Mouse (Mus musculus) hematopoietic stem cell, adult 5-6 weeks (primary cell): Measurements from ENCODE around the gene Spats1. TPM values are rescaled to one million over a fixed set of nuclear protein-coding genes. Genes with fewer than 3 reads are reported as not detected.

Source experiments
- ATAC-seq, 2 experiments: fragments of 125-278 bp in 1 of 2; replicated peaks in 1 of 2; 2 replicates each; pipeline ENCODE4 v1.8.0; 2016 to 2017; ENCODE audit warnings: inconsistent platforms in 2 of 2, mild to moderate bottlenecking in 2 of 2, moderate number of reproducible peaks in 2 of 2, low read depth in 1 of 2, moderate TSS enrichment in 1 of 2; ENCODE audit not compliant: low FRiP score in 2 of 2, poor library complexity in 2 of 2, severe bottlenecking in 2 of 2, insufficient read depth in 1 of 2, low TSS enrichment in 1 of 2
- total RNA-seq: library from RNA; stranded (forward); fragments of 172-1452, 232-1000 nt; gene quantifications from 2 replicates; pipeline ENCODE4 v1.2.3, GENCODE M21; 2017

Spats1 gene
- total RNA-seq, 1 experiment from 2014 or later: not detected

DNA sequence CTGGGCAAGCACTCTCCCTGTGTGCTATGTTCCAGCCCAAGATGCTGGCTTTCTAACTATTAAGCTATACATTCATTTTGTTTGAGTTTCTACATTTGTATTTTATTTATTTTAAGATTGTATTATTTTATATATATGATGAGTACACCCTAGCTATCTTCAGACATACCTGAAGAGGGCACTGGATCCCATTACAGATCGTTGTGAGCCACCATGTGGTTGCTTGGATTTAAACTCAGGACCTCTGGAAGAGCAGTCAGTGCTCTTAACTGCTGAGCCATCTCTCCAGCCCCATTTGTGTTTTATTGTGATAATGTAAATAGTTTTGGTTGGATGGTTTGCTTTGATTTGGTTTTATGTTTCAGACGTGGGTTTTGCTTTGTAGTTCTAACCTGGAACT lies 24.3 kb upstream of the Spats1 start:
- no peak for ATAC-seq

DNA sequence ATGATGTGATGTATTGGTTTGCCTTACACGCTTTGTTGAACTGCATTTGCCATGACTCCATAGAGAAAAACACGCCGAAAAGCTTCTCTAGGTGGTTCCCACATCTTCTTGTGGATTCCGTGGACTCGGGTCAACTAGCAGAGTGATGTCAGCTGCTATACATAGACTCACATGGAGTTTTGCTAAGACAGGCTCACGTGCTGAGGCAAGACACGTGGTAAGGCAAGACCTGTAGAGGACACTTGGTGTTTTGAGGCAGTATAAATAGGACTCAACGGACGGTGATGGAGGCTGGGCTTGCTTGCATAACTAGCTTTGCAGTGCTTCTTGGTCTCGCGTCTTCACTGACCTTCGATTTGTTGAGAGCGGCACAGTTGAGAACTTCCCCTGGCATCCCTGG lies 23.2 kb upstream of the Spats1 start:
- no peak for ATAC-seq

DNA sequence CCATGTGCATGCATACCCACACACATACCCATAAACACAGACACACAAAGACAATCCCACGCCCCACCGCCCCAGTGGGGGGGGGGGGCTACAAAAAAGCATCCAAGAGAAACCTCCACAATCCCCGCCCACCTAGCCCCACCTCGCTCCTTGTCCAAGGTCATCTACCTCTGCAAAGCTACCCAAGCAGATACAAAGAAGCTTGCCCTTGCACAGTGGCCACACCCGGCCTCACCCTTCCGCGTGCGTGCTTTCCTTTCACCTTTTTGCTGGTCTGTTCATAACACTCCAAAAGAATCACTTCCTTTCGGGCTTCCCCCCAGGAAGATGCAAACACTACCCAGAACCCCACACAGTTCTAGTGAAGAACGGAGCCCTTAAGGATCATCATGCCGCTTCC lies 20.2 kb upstream of the Spats1 start:
- no peak for ATAC-seq

DNA sequence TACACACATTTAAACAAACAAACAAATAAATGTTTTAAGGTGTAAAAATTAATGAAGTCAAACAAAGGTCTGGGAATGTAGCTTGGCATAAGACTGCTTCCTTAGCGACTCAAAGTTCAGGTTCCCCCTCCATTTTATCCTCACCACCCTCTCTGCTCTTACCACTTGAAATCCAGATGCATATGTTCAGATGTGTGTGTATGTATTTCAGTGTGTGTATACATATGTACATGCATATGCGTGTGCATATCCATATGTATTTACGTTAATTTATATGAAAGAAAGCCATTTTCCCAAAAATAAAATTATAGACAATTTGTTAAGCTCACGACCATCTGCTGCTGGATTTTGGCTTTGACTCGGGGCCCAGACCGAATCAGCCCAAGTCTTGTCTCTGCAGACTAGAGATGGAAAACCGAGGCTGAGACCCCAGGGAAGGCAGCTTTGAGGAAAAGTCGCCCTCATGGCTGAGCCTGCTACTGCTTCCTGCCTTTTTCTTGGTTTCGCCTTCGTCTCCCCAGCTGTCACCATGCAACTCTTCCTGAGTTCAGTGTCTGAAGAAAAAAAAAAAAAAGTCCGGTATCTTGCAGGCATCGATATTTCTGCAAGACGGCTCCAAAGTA lies 15.4 kb upstream of the Spats1 start:
- no peak for ATAC-seq

DNA sequence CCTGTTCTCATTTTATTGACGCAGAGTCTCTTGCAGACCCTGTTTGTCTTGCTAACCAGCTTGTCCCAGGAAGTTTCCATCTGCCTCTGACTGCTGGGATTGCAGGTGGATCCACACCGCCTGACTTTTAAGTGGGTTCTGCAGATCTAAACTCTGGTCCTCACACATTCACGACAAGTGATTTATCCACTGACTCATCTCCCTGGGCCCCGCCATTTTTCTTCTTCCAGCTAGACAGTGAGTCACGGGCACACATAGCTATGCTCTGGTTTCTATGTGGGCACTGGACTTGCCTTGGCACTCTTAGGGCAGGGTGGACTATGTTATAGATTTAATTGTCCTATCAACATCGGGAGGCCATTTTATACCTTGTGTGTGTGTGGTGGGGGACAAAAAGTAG lies 14.5 kb upstream of the Spats1 start:
- ATAC-seq: no peak

DNA sequence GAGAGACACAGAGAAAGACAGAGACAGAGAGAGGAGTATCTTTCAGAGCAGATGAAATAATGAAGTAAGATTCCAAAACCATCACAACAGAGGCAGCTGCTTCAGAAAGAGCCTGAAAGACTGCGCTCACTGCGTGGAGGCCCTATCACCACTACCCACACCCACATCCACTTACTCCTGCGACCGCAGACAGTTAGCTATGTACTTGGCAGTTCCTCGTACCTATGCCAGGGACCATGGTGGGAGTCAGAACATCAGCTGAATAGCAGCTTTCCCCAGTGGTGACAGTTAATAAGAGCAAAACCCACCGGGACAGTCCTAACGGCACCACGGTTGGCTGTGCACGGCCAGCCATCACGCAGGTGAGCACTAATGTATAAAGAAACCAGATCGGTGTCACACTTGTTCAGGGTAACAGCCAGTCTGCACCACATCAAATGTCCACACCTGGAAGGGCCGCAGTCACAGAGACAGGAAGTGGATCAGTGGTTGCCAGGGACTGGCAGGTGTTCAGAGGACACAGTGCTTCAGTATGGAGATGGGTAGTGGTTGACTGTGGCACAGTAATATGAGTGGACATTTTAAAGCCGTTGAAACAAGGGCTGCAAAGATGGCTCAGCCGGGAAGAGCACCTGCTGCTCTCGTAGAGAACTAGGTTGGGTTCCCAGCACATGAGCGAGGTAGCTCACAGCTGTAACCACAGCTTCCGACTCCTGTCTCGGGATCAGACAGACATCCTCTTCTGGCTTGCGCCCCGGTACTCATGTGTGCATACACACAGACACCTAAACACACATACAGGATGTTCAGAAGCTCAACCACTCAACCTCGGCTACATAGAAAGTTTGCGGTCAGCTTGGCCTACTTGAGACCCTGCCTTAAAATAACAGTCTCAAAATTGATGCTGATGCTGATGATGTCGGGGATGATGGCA lies 13.4 kb upstream of the Spats1 start:
- ATAC-seq: peak; percentile 29 to 32; a peak in 3 of 4 replicates

DNA sequence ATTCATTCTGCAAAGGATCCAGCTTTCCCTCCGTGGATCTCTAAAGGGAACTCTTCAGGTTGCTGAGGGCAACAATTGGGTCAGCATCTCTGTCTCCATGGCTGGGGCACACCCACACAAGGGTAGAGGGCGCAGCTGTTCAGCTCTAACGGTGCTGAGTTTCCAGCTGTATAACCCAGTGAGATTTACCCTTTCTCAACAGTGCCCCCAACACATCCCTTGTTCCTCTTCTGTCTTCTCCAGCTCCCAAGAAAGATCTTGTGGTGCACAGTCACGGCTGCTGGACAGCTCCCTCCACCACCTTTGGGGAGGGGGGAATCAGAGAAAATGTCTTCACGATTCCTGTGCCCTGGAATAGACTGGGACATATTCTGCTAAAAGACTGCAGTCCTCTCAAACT lies 12.0 kb upstream of the Spats1 start:
- ATAC-seq: no peak

DNA sequence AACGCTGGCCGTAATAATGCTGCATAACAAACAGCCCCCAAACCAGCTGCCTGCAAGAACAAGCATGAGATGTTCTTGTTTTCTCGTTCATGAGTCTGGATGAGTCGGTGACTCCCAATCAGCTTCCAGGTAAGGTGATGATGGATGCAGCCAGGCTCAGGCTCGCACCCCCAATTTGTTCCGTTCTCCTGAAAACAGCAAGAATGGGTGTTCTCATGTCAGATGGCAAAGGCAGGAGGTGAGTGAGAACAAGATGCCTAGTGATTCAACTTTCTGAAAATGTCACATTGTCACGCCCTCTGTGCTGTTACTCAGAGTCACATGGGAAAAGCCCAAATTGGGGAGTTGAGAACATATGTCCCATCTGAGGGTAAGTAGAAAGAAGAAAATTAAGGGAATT lies 10.4 kb upstream of the Spats1 start:
- no peak for ATAC-seq

DNA sequence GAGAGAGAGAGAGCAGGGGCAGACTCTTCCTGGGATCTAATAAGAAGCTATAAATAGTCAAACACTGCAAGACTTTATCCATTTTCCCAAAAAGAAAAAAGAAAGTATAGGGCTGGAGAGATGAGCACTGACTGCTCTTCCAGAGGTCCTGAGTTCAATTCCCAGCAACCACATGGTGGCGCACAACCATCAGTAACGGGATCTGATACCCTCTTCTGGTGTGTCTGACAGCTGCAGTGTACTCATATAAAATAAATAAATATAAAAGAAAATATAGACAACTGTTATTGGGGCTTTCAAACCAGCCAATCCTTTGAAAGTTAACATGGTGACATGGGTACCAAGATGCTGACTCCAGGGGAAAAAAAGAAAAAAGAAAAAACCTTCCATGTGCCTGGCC lies 5.2 kb upstream of the Spats1 start:
- no peak for ATAC-seq

DNA sequence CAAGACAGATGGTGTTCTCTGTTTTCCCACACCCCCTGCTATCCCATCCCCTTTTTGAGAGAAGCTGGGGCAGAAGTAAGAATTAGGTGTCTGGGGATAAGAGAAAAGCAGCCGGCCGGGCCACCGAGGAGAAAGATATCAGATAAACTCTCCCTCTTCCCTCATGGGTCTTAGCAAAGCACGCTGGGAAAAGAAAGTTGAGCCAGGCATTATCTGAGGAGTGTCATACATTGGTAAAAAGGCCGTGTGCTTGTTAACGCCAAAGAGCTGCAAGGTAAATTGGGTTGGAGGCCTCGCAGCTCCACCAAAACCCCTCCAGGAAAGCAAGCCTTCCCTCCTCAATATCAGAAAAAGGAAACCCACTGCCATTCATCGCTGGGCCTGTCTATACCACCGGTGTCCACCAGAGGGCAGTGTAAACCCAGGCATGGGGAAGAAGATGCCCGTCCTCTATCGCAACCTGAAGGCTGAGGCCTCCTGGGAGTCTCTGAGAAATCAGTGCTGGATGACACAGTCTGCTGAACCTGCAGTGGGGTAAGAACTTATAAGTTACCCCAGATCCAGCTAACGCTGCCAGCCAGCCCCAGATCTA lies 3.1 kb upstream of the Spats1 start:
- ATAC-seq: peak; percentile 50 to 75; a peak in 3 of 4 replicates

DNA sequence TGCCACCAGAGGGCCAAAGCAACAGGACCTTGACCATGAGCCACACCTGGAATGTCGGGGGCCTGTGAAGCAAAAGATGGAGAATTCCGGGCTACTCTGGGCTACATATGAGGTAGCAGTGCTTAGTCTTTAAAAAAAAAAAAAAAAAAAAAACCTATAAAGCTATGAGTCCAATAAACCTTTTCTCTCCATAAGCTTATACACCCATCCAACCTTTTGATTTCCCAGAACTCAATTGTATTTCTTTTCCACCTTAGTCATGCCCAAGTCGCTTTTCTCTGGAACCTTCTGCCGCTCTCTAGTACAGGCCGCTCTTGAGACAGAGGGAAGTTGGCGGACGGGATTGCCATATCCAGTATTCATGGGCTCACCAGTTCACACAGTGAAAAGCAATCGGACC lies 1.1 kb downstream of the Spats1 start:
- ATAC-seq: no peak

DNA sequence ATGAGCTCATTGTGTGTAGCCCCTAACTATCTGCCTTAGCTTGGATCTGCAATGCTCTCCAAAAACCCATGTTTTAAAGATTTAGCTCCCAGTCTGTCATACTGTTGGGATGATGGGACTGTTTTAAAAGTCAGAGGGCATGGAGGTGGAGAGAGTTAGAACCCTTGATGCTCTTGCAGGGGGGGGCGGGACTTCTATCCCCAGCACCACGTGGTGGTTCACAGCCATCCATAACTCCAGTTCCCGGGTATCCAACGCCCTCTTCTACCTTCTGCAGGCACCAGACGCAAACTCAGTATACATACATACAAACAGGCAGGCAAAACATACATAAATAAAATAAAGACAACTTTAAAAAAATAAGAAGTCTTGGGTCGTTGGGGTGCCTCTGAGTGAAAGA lies 1.5 kb downstream of the Spats1 start:
- ATAC-seq: no peak

DNA sequence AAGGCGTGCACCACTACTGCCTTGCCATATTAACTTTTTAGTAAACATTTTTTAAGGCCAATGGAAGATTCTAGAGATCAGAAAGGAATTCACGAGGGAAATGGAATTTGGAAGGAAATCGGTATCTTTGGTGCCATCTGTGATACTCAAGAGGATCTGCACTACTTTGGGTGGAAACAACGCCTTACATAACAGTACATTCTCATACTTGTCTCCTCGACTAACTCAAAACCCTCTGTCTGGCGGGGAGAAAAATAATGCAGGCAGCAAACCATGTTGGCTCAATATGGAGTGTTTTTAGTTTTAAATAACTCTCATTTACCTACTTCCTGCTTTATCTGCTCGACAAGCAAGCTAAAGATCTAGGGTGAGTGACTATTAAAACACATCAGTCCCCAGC lies 4.5 kb downstream of the Spats1 start:
- no peak for ATAC-seq

DNA sequence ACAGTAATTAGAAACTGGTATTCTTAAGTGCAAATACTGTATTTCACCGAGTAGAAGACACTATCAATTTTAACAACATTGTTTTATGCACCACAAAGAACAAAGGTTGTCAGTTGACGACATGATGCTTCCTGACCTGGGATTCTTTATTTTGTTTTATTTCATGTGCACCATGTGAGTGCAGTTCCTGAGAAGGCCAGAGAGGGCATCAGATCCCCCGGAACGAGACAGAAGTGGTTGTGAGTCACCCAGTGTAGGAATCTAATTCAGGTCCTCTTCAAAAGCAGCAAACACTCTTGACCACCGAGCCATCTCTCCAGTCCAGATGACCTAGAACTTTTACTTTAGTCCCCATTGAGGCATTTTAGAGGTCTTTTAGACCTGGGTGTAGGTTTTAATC lies 6.9 kb downstream of the Spats1 start:
- no peak for ATAC-seq

DNA sequence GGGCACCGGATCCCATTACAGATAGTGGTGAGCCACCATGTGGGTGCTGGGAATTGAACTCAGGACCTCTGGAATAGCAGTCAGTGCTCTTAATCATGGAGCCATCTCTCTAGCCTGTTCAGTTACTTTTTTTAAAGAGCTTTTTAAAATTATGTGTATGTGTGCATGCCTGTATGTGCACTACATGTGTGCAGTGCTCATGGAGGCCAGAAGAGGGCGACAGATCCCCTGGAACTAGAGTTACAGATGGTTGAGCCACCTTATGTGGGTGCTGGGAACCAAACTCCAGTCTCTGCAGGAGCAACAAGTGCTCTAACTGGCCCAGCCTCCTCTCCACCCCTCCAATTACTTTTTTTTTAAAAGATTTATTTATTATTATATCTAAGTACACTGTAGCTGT lies 8.5 kb downstream of the Spats1 start:
- ATAC-seq: no peak

DNA sequence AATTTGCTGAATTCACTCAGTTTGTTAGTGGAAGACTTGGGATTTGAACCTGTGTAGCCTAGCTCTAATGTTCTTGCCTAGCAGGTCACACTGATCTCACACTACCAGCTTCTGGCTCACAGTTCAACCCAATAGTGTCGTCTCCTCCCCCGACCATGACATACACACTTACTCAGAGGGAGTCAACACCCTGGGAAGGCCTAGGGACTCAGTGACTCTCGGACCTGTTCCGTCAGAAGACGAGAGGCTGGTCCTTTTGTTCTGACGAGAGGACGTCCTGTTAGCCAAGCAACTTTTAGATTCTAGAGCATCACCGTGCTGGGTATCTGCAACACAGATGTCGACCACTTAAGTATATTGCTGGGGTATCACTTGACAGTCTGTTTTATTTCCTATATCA lies 11.0 kb downstream of the Spats1 start:
- ATAC-seq: no peak

DNA sequence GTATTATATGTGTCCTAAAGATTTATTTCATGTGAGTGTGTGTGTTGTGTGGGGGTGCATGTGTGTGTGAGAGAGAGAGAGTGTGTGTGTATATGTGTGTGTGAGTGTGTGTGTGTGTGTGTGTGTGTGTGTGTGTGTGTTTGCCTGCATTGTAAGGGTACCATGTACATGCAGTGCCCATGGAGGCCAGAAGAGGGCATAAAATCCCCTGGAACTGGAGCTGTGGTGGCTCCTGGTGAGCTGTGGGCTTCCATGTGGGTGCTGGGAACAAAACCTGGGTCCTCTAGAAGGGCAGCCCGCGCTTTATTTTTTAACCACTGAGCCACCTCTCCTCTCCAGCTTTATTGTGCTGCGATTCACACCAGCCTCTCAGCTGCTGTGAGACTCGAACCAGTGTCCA lies 12.7 kb downstream of the Spats1 start:
- ATAC-seq: no peak

DNA sequence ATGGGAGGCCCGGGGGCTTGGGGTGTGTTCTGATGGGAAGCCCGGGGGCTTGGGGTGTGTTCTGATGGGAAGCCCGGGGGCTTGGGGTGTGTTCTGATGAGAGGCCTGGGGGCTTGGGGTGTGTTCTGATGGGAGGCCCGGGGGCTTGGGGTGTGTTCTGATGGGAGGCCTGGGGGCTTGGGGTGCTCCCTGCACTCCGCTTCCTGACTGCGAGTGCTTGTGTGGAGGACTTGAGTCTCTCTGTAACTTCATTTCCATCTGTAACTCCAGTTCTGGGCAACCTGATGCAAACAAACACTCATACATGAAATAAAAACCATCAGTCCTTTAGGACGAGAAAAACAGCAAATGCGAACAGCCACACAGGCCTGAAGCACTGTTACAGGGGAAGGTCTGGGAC lies 16.2 kb downstream of the Spats1 start:
- ATAC-seq: no peak
